Mouse (Mus musculus): ENCODE data around the gene Dus3l.

Gene Dus3l

DNA sequence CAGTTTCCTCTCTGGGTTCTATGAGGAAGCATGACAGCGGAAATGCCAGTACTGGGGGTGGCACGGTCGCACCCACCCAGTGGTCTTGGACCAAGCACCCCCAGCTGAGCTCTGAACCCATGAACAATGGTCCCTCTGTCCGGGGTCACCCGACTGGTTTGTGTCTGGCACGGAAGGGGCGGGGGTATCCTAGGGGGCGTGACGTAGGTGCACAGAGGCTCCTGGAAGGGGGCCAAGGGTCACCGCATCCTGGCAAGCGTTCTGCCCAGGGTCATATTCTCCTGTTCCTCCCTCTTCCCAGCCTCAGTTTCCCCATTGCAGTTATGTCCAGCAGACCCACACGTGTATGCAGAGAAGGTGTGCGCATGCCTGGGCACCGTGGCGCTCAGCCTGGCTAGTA is 11.1 kb upstream of the Dus3l start:
- ATAC-seq (ENCODE audit: insufficient number of reproducible peaks, low FRiP score, low TSS enrichment), result no peak

DNA sequence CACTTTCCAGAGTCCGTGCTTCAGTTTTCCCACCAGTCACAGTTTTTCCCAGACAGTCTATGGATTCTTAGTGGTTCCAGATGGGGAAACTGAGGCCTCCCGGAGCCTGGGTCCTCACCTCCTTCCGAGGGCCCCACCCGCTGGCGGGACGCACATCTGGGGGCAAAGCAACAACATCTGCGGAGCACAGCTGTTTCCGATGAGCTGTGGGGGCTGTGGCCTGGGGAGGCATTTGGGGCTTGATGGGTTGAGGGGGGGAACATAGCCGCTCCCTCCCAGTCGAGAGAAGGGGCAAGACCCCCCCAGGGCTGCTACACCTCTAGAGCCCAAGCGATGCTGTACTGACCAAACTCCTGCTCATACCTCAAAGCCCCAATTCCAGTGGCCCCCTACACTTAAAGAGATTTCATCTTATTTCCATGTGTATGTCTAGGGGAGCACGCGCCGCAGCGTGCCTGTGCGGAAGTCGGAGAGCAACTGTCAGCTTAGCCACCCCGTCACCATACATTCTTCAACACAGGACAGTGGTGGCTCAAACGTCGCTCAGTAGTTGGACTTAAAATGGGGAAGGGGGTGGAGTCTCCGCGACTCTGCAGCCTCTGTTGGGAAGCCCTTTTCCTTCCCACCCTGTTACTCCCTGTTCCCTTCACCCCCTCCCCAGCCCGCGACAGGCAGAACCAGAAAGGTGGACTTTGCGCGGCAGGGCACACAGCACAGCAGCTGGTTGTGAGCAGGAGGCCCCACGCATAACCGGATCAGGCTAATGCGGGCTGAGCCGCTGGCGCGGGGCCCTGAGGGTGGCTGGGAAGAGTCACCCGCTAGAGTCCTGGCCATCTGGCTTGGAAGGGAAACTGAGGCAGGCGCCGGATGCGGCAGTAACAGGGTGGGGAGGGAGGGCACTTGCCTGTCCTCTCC is 10.0 kb upstream of the Dus3l start:
- ATAC-seq (ENCODE audit: insufficient number of reproducible peaks, low FRiP score, low TSS enrichment), result no peak

DNA sequence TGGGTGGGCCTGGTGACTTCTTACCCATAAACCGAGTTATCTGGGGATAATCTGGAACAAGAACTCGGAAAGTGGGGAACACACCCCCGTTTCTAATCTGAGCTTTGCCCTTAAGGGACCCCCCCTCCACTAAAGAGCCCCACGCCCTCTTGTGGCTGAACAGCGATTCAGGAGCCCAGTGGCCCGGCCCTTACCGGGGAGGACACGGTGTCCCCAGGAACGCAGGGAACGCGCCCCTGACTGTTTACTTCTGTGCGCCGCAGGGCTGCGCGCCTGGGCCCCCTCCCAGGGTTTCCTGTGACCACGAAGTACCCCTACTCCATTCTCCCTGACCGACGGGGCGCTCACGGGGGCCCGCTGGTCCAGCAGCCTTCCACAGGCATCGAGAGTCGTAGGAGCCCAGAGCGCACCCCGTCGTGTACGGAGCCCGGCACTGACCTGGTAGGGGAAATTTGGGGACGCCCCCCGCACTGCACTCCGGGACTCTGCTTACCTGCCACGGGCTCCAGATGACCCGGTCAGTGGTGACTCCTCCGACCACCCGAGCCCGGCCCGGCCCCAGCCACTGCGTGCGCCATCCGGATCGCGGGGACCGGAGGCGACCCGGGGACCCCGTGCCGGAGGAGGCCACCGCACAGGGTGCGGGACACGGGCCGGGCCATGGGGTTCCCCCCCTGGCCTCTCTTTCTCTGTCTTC is 7.7 kb upstream of the Dus3l start:
- no peak for ATAC-seq (ENCODE audit: insufficient number of reproducible peaks, low FRiP score, low TSS enrichment)

DNA sequence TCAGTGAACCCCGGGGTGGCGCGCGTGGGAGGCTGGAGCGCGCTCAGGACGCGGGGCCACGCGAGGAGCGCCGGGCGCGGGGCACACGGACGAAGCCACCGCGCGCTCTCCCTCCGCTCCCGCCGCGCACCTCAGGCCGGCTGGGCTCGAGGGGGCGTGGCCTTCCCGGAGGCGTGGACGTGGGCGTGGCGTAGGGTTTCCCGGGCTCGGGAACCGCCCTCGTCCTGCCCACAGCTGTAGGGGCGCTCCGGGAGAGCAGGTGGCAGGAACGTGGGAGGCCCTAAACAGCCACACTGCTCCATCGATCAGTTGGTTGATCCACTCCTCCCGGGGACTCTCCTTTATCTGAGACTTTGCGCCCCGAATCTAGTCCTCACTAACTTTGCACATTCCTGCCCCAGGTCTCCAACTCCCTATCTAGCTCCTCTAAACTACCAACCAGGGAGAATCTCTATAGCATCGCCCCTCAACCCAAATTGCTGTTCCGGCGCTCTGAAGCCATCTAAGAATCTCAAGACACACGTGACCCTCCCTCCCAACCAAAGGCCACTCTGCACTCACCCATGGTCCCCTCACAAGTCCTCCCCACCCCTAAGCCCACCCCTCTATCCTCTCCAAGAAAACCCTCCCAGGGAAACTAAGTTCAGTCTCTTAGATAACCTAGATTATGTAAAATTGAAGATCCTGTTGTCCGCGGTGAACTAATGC is 7.0 kb upstream of the Dus3l start, which contains the start of gene Nrtn:
Nrtn (minus strand) TSS at position 115 of the 708 bp plus-strand sequence.
- no peak for ATAC-seq (ENCODE audit: insufficient number of reproducible peaks, low FRiP score, low TSS enrichment)

DNA sequence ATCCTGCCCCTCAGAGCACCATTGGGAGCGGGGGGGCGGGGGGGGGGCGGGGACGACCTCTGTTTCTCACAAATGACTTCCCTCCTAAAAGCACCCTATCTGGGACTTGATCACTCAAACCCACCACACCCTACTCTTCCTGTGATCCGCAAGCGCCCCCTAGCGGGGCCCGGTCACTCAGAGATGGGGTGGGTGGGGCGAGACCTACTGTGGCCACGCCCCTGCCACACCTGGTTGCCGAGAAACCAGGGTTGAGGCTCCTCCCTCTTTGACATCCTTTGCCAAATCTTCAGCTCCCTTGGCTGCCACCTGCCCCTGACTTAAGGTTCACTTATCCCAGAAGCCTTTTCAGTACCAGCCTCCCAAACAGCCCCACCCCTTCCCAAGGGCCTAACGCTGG is 6.4 kb upstream of the Dus3l start:
- ATAC-seq (ENCODE audit: insufficient number of reproducible peaks, low FRiP score, low TSS enrichment), result no peak

DNA sequence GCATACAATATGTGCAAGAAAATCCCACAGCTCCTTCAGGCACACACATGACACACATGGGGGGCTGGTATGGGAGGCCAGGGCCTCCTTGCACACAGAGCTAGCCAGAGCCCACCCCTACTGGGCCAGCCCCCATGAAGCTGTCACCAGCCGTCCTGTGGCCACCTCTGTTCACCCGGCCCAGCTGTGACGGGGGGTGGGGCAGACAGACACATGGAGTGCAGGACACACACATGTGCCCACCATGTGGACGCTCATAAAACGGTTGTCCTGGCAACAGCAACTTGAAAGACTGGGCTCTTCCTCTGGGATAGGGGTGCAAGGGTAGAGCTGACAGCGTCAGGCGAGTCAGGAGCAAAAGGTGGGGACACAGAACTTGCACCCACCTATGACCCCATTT is 5.3 kb upstream of the Dus3l start:
- no peak for ATAC-seq (ENCODE audit: insufficient number of reproducible peaks, low FRiP score, low TSS enrichment)

DNA sequence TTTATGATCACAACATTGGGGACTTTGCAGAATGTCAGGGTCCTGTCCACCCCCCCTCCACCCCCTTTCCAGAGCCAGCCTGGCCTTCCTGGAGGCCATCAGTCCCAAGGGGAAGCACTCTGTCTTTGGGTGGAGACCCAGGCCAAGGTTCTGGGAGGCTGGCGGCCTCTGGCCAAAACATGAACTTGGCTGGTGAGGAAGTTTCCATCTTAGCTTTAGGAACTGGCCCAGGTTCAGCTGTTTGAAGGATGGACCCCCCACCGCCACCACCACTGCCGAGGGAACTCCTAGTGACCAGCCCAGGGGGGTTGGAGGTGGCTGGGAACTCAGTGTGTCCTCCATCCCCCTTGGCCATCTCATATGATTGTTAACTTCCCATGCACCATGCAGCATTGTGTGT is 3.5 kb upstream of the Dus3l start:
- ATAC-seq (ENCODE audit: insufficient number of reproducible peaks, low FRiP score, low TSS enrichment), result no peak

DNA sequence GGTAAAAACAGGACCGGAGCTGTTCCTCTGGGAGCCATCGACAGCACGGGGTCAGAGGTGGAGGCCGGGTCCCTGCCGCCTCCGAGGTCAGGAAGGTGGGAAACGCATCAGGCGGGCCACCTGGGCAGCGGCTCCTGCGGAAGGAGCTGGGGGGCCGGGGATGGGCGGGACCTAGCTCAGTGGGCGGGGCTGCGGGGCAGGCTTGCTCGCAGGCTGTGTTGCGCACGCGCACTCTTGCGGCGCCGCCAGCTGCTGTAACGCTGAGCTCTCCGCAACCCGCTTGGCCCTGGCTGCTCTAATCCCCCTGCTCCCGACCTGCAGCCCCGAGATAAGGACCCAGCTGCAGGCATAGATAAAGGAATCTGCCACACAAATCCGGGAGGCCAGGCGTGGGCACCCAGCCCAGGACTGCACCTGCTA is 2.6 kb upstream of the Dus3l start:
- ATAC-seq (ENCODE audit: insufficient number of reproducible peaks, low FRiP score, low TSS enrichment), result peak; percentile 14; the same call in 1 of the 2 replicates

DNA sequence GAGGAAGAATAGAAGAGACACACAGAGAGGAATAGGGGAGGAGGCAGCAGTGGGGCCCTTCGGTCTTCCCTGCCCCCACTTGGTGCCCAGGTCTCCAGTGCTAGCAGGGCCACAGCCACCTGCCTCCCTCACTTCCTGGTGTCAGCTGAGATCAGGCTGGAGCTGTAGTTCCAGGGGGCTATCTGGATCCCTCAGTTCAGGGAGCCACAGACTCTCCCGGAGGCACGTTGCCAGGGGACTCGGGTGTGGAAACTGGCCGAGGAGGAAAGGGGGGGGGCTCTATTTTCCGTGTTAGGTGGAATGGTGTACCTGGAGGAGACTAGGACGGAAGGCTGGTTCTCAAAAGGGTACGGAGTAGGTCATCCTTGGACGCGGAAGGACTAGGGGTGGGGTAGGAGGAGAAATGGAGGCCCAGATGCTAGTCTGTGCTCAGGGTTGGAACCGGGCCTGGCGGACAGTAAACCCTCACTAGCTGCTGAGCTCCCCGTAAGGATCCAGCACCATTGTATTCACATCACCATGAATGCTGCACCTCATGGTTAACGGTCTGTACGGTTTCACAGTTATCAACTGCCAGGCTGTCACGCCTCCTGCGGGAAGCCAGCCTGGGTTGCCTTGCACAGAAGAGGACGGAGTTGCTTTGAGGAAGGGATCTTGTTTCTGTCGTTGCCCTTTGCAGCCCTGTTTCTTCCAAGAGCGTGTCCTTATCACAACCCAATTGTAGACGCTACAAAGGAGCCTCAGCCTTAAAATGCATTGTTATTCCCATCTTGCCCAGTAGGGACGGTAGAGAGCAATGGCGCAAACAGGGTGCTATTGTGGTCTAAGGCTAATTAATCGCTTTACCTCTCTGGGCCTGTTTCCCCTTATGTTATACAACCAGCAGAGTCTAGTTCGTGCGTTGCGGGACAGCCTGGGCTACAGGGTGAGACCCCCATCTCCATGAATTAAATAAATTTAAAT is 1.5 kb upstream of the Dus3l start:
- ATAC-seq (ENCODE audit: insufficient number of reproducible peaks, low FRiP score, low TSS enrichment), result no peak

DNA sequence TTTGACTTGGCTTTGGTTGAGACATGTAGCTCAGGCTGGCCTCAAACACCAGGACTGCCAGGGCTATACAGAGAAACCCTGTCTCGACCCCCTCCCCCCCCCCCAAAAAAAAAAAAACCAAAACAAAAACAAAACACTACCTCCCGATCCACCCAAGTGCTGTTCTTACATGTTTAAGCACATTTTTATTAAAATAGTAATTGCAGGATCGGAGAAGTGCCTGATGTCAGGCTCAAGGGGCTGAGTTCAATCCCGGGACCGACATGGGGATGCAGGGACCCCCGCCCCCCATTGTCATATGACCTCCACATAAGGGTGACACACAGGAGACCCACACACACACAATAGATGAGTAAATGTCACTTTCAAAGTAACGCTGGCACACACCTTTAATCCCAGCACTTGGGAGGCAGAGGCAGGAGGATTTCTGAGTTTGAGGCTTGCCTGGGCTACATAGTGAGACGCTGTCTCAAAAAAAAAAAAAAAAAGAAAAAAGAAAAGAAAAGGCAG is 761 bp upstream of the Dus3l start:
- no peak for ATAC-seq (ENCODE audit: insufficient number of reproducible peaks, low FRiP score, low TSS enrichment)

DNA sequence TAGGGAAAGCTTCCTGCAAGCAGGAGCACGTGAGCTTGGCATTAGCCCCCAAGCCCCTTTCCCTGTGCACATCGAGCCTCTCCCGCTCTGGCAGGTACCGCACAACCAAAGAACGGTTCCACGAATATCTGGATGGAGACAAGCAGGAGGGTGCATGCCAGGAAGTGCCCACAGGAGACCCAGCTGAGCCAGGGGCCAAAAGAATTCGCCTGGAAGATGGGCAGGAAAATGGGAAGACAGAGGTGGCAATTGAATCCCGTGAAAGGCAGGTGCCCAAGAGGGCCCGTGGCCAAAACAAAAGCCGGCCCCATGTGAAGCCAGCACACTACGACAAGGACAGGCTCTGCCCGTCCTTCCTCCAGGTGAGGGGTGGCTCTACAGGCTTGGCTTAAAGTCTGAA is 874 bp downstream of the Dus3l start:
- ATAC-seq (ENCODE audit: insufficient number of reproducible peaks, low FRiP score, low TSS enrichment), result 0 out of 2 replicates have a peak, but pooled peaks have one; percentile 0

DNA sequence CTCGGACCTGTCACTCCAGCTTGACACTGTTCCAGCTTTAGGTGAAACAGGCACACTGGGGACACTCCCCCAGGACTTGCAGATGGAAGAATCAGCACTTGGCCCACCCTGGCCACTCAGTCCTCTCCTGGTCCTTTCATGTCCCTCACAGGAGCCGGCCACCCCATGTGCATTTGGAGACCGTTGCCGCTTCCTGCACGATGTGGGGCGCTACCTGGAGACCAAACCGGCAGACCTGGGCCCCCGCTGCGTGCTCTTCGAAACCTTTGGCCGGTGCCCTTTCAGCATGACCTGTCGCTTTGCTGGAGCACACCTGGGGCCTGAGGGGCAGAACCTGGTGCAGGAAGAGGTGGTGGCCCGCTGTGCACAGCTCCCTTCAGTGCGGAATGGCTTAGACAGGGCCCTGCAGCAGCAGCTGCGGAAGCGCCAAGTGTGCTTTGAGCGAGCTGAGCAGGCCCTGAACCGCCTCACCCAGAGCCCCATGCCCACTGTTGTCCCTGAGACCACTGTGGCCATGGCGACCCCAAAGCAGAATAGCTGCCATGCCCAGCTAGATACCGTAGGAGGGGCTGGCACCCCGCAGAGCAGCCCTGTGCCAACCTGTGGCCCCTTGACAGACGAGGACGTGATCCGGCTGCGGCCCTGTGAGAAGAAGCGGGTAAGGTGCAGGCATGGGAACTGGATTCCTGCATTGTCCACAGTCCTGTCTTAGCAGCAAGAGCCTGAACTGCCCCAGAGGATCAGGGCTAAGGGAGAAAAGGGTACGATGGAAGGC is 2.3 kb downstream of the Dus3l start:
- ATAC-seq (ENCODE audit: insufficient number of reproducible peaks, low FRiP score, low TSS enrichment), result no peak

DNA sequence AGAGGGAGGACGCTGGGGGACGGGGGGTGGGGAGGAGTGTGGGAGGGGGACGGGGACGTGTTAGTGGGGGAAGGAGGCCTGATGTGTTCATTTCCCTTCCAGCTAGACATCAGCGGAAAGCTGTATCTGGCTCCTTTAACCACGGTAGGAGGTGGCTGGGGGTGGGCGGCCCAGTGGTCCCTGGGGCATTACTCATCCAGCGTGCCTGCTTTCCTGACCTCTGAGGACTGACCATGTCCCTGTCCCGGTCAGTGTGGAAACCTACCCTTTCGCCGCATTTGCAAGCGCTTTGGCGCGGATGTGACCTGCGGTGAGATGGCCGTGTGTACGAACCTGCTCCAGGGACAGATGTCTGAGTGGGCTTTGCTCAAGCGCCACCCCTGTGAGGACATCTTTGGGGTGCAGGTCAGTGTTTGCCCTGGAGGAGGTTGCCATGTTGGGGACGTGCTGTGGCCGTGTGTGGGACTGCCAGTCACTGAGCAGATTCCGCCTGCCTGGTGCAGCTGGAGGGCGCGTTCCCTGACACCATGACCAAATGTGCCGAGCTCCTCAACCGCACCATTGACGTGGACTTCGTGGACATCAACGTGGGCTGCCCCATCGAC is 3.1 kb downstream of the Dus3l start:
- ATAC-seq (ENCODE audit: insufficient number of reproducible peaks, low FRiP score, low TSS enrichment), result no peak

DNA sequence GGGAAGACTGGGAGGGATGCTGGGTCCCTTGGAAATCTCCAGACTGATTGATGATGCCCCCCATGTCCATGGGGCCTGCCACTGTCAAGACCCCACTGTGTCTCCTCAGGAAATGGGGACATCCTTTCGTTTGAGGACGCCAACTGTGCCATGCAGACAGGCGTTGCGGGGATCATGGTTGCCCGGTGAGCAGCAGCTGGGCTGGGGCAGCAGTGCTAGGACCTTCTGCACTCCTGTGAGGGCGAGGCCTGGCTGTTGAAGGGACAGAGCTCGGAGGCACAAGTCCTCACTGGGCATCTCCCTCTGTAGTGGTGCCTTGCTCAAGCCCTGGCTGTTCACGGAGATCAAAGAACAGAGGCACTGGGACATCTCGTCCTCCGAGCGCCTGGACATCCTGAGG is 4.4 kb downstream of the Dus3l start:
- ATAC-seq (ENCODE audit: insufficient number of reproducible peaks, low FRiP score, low TSS enrichment), result no peak

DNA sequence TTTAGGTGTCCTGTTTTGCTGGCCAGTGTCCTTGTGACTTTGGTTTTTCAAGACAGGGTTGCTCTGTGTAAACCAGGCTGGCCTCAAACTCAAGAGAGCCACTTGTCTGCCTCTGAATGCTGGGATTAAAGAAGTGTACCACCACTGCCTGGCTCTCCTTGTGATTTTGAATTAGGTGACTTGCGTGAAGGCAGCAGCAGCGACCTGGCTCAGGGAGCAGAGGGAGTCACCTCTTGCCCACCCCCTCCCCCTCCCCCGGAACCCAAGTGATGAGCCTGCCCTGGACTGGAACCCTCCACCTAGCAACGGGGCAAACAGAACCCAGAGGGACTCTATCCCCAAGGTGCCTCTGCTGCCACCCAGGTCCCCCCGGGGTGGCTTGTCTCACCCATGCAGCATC is 5.4 kb downstream of the Dus3l start, which contains the start of gene Prr22:
Prr22 (plus strand) TSS at position 301 of the 400 bp plus-strand sequence.
- no peak for ATAC-seq (ENCODE audit: insufficient number of reproducible peaks, low FRiP score, low TSS enrichment)

DNA sequence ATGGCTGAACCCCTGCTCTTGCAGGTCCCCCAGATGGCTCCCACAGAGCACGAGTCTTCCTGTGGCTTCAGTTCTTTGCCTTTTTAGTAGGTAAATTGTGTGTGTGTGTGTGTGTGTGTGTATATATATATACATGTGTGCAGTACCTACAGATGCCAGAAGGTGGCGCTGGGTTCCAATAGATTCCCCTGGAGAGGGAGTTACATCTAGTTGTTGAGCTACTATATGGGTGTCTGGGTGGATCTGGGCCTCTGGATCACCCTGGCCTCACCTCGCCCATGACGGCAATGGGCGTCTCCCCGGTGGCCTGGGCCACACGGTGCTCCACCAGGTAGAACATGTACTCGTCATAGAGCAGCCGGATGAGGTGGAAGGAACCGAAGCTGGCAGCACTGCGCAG is 13.0 kb downstream of the Dus3l start:
- ATAC-seq (ENCODE audit: insufficient number of reproducible peaks, low FRiP score, low TSS enrichment), result no peak

DNA sequence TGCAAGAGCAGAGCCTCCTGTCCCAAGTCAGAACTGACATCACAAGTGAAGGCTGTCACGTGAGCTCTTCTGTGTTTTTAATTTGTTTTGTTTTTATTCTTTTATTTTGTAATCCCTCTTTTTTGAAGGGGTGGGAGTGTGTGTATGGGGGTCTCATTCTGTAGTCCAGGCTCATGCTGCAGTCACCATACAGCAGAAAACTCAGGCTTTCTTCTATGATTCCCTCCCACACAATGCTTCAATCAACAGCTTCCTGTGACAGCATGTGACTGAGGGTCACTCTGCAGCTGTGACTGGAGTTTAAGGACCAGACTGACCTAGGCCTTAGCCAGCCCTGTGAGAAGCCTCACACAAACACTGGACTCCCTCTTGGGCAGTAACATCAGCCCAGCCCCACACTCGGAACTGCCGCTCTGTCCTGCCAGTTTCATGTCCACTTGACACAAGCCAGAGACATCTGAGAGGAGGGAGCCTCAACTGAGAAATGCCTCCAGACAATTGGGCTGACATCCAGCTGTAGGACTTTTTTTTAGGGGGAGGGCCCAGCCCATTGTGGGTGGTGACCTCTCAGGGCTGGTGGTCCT is 14.3 kb downstream of the Dus3l start:
- no peak for ATAC-seq (ENCODE audit: insufficient number of reproducible peaks, low FRiP score, low TSS enrichment)

Data from cerebellum, adult (tissue).